Mouse (Mus musculus) heart, embryonic 16.5 days (tissue): ENCODE measurements at regions not wholly inside any gene's neighbourhood (a gene's known extent, or its start where the extent isn't known, plus 50 kb on each side); places are given as distances from the start of the nearest gene placed in this dataset.

Source experiments
- ATAC-seq: fragments of 200-750 bp; cut with Nextera tagmentation; replicated peaks from 2 replicates; pipeline ENCODE4 v1.8.0; 2017; ENCODE audit warnings: moderate number of reproducible peaks; ENCODE audit not compliant: insufficient read depth, low FRiP score; ENCODE audit errors: extremely low read depth
- H3K27ac ChIP-seq: fragments of 300-500 bp; sonication (generic); 2 replicates; pipeline ENCODE4 v1.5.1; 2014; ENCODE audit warnings: mild to moderate bottlenecking, low read length, control low read depth, moderate library complexity
- H3K27me3 ChIP-seq: fragments of 300-500 bp; sonication (generic); 2 replicates; pipeline ENCODE4 v1.6.1; 2014; ENCODE audit warnings: low read length, mixed read lengths; ENCODE audit not compliant: control insufficient read depth, insufficient read depth
- H3K36me3 ChIP-seq: fragments of 300-500 bp; sonication (generic); 2 replicates; pipeline ENCODE4 v1.6.1; 2014; ENCODE audit not compliant: control insufficient read depth, insufficient read depth
- H3K4me1 ChIP-seq: fragments of 300-500 bp; sonication (generic); 2 replicates; pipeline ENCODE4 v1.6.1; 2014; ENCODE audit warnings: low read length, mixed read lengths; ENCODE audit not compliant: control insufficient read depth, insufficient read depth
- H3K4me2 ChIP-seq: fragments of 300-500 bp; sonication (generic); 2 replicates; pipeline ENCODE4 v1.6.1; 2014; ENCODE audit warnings: low read depth, mild to moderate bottlenecking, control low read depth, low read length
- H3K4me3 ChIP-seq: fragments of 300-500 bp; sonication (generic); 2 replicates; pipeline ENCODE4 v1.5.1; 2014; ENCODE audit warnings: mild to moderate bottlenecking, control low read depth, low read length
- H3K9ac ChIP-seq: fragments of 300-500 bp; sonication (generic); 2 replicates; pipeline ENCODE4 v1.6.1; 2014; ENCODE audit warnings: low read length, control low read depth
- H3K9me3 ChIP-seq: fragments of 300-500 bp; sonication (generic); replicated peaks from 2 replicates; pipeline ENCODE4 v1.6.1; 2016; ENCODE audit warnings: low read length; ENCODE audit not compliant: control insufficient read depth
- WGBS: fragments of 180-500 bp; shearing (Covaris S2); extraction: QIAGEN DNeasy Blood & Tissue Kit; methylation state at CpG from one replicate; pipeline ENCODE4 v1.1.7; 2014; 5-methylcytosine and 5-hydroxymethylcytosine counted together

GRCm38 (mm10) chr3:147545329-147546006 is 693.3 kb downstream of the Ttll7 start:
- Histone ChIP-seq H3K27me3 (no peaks in the 10 kb centered on the region), H3K4me2 (no peak overlapping the region), H3K9me3 (no peaks in the 10 kb centered on the region), H3K4me1 (no peaks in the 10 kb centered on the region), H3K4me3 (no peak overlapping the region), H3K36me3 (no peaks in the 10 kb centered on the region), H3K27ac (no peak overlapping the region), H3K9ac (no peak overlapping the region)
- no peak for ATAC-seq
- 37% methylated on average over 6 of the region's 6 CpGs for WGBS

GRCm38 (mm10) chr3:147542285-147542684 is 690.1 kb downstream of the Ttll7 start:
- 93% methylated on average over 4 of the region's 4 CpGs for WGBS
- ATAC-seq: no peak
- H3K4me2 ChIP-seq: no peak overlapping the region

GRCm38 (mm10) chr3:147537584-147537983 is 685.4 kb downstream of the Ttll7 start:
- Histone ChIP-seq H3K9ac (no peak overlapping the region), H3K4me2 (no peak overlapping the region), H3K36me3 (no peaks in the 10 kb centered on the region), H3K27ac (no peak overlapping the region), H3K4me3 (no peak overlapping the region), H3K9me3 (no peaks in the 10 kb centered on the region), H3K27me3 (no peaks in the 10 kb centered on the region), H3K4me1 (no peaks in the 10 kb centered on the region)
- no peak for ATAC-seq

More at GRCm38 (mm10) chr3:147542285-147542684, 690.1 kb downstream of the Ttll7 start:
- Histone ChIP-seq H3K4me3 (no peak overlapping the region), H3K4me1 (no peaks in the 10 kb centered on the region), H3K27me3 (no peaks in the 10 kb centered on the region), H3K9ac (no peak overlapping the region), H3K27ac (no peak overlapping the region), H3K36me3 (no peaks in the 10 kb centered on the region), H3K9me3 (no peaks in the 10 kb centered on the region)

- no peak overlapping the region for H3K9ac ChIP-seq
- no peak overlapping the region for H3K4me2 ChIP-seq
- H3K4me1 ChIP-seq: no peaks in the 10 kb centered on the region
- ATAC-seq: no peak
- no peaks in the 10 kb centered on the region for H3K9me3 ChIP-seq
- no peak overlapping the region for H3K4me3 ChIP-seq
- H3K36me3 ChIP-seq: no peaks in the 10 kb centered on the region
- 78% methylated on average over 2 of the region's 2 CpGs for WGBS
- H3K27ac ChIP-seq: no peak overlapping the region
- H3K27me3 ChIP-seq: no peaks in the 10 kb centered on the region
These were observed 680.0 kb downstream of the Ttll7 start for GRCm38 (mm10) chr3:147532196-147532595.

GRCm38 (mm10) chr3:147531608-147532180 is 679.5 kb downstream of the Ttll7 start:
- Histone ChIP-seq H3K27me3 (no peaks in the 10 kb centered on the region), H3K4me2 (no peak overlapping the region), H3K4me3 (no peak overlapping the region), H3K4me1 (no peaks in the 10 kb centered on the region), H3K27ac (no peak overlapping the region), H3K9me3 (no peaks in the 10 kb centered on the region), H3K9ac (no peak overlapping the region), H3K36me3 (no peaks in the 10 kb centered on the region)
- ATAC-seq: no peak
- WGBS: 68% methylated on average over 6 of the region's 6 CpGs
